Mouse (Mus musculus): ENCODE measurements around the gene Kars. TPM values are rescaled to one million over a fixed set of nuclear protein-coding genes. Genes with fewer than 3 reads are reported as not detected.
A peak's percentile ranks its signal among the peaks of the same experiment; 100 is the strongest.

Kars gene
- polyA plus RNA-seq, 1 experiment from 2014 or later: 260 TPM

GRCm38 (mm10) chr8:111961330-111961729, 49.8 kb downstream of the Kars start:
- Histone ChIP-seq H3K9me3 (ENCODE audit: control insufficient read depth, low read length) (no peaks in the 10 kb centered on the region), H3K27ac (ENCODE audit: low read depth, low read length) (no peak overlapping the region), H3K27me3 (ENCODE audit: control insufficient read depth, insufficient read depth, low read length) (no peaks in the 10 kb centered on the region), H3K9ac (ENCODE audit: low read depth, low read length) (no peak overlapping the region), H3K36me3 (ENCODE audit: control insufficient read depth, insufficient read depth, low read length) (peaks cover 11% of the 10 kb centered on the region; the same call in 1 of the 2 replicates), H3K4me1 (ENCODE audit: control insufficient read depth, insufficient read depth, low read length) (no peaks in the 10 kb centered on the region), H3K4me2 (replicated peaks; ENCODE audit: low read depth, low read length) (no peak overlapping the region), H3K4me3 (ENCODE audit: low read length) (no peak overlapping the region)
- 84% methylated on average over 3 of the region's 3 CpGs for WGBS
- ATAC-seq (ENCODE audit: low FRiP score, low TSS enrichment): 0 out of 2 replicates have a peak, but pooled peaks have one; percentile 39

- Histone ChIP-seq H3K4me1 (ENCODE audit: control insufficient read depth, insufficient read depth, low read length) (no peaks in the 10 kb centered on the region), H3K27me3 (ENCODE audit: control insufficient read depth, insufficient read depth, low read length) (no peaks in the 10 kb centered on the region), H3K9me3 (ENCODE audit: control insufficient read depth, low read length) (no peaks in the 10 kb centered on the region), H3K4me3 (ENCODE audit: low read length) (no peak overlapping the region), H3K27ac (ENCODE audit: low read depth, low read length) (no peak overlapping the region), H3K36me3 (ENCODE audit: control insufficient read depth, insufficient read depth, low read length) (peaks cover 12% of the 10 kb centered on the region; the same call in 1 of the 2 replicates), H3K9ac (ENCODE audit: low read depth, low read length) (no peak overlapping the region), H3K4me2 (replicated peaks; ENCODE audit: low read depth, low read length) (no peak overlapping the region)
- WGBS: 74% methylated on average over 15 of the region's 15 CpGs
- no peak for ATAC-seq (ENCODE audit: low FRiP score, low TSS enrichment)
These were observed 50.4 kb downstream of the Kars start for GRCm38 (mm10) chr8:111960591-111961321.

GRCm38 (mm10) chr8:111957231-111957630, 53.9 kb downstream of the Kars start:
- Histone ChIP-seq H3K4me1 (ENCODE audit: control insufficient read depth, insufficient read depth, low read length) (no peaks in the 10 kb centered on the region), H3K27ac (ENCODE audit: low read depth, low read length) (no peak overlapping the region), H3K9ac (ENCODE audit: low read depth, low read length) (no peak overlapping the region), H3K27me3 (ENCODE audit: control insufficient read depth, insufficient read depth, low read length) (no peaks in the 10 kb centered on the region), H3K4me3 (ENCODE audit: low read length) (no peak overlapping the region), H3K4me2 (replicated peaks; ENCODE audit: low read depth, low read length) (no peak overlapping the region), H3K36me3 (ENCODE audit: control insufficient read depth, insufficient read depth, low read length) (peaks cover 31% of the 10 kb centered on the region), H3K9me3 (ENCODE audit: control insufficient read depth, low read length) (no peaks in the 10 kb centered on the region)
- WGBS: 96% methylated on average over 2 of the region's 2 CpGs
- ATAC-seq (ENCODE audit: low FRiP score, low TSS enrichment): no peak

GRCm38 (mm10) chr8:111955879-111956278, 55.2 kb downstream of the Kars start:
- no peak for ATAC-seq (ENCODE audit: low FRiP score, low TSS enrichment)

GRCm38 (mm10) chr8:111954844-111955594, 56.1 kb downstream of the Kars start:
- H3K4me2 ChIP-seq (replicated peaks; ENCODE audit: low read depth, low read length): no peak overlapping the region
- H3K4me1 ChIP-seq (ENCODE audit: control insufficient read depth, insufficient read depth, low read length): no peaks in the 10 kb centered on the region
- H3K27ac ChIP-seq (ENCODE audit: low read depth, low read length): no peak overlapping the region
- H3K27me3 ChIP-seq (ENCODE audit: control insufficient read depth, insufficient read depth, low read length): no peaks in the 10 kb centered on the region
- H3K36me3 ChIP-seq (ENCODE audit: control insufficient read depth, insufficient read depth, low read length): peaks cover 38% of the 10 kb centered on the region
- 89% methylated on average over 4 of the region's 4 CpGs for WGBS
- no peaks in the 10 kb centered on the region for H3K9me3 ChIP-seq (ENCODE audit: control insufficient read depth, low read length)
- no peak overlapping the region for H3K9ac ChIP-seq (ENCODE audit: low read depth, low read length)
- ATAC-seq (ENCODE audit: low FRiP score, low TSS enrichment): no peak
- no peak overlapping the region for H3K4me3 ChIP-seq (ENCODE audit: low read length)

More at GRCm38 (mm10) chr8:111955879-111956278, 55.2 kb downstream of the Kars start:
- H3K9ac ChIP-seq (ENCODE audit: low read depth, low read length): no peak overlapping the region
- no peaks in the 10 kb centered on the region for H3K9me3 ChIP-seq (ENCODE audit: control insufficient read depth, low read length)
- no peak overlapping the region for H3K4me2 ChIP-seq (replicated peaks; ENCODE audit: low read depth, low read length)
- H3K27ac ChIP-seq (ENCODE audit: low read depth, low read length): no peak overlapping the region
- no peaks in the 10 kb centered on the region for H3K4me1 ChIP-seq (ENCODE audit: control insufficient read depth, insufficient read depth, low read length)
- H3K27me3 ChIP-seq (ENCODE audit: control insufficient read depth, insufficient read depth, low read length): no peaks in the 10 kb centered on the region
- no peak overlapping the region for H3K4me3 ChIP-seq (ENCODE audit: low read length)
- peaks cover 38% of the 10 kb centered on the region for H3K36me3 ChIP-seq (ENCODE audit: control insufficient read depth, insufficient read depth, low read length)
- 89% methylated on average over 5 of the region's 5 CpGs for WGBS

- no peak overlapping the region for H3K9ac ChIP-seq (ENCODE audit: low read depth, low read length)
- H3K4me2 ChIP-seq (replicated peaks; ENCODE audit: low read depth, low read length): no peak overlapping the region
- 94% methylated on average over 5 of the region's 5 CpGs for WGBS
- ATAC-seq (ENCODE audit: low FRiP score, low TSS enrichment): no peak
- no peak overlapping the region for H3K4me3 ChIP-seq (ENCODE audit: low read length)
- no peaks in the 10 kb centered on the region for H3K9me3 ChIP-seq (ENCODE audit: control insufficient read depth, low read length)
- H3K4me1 ChIP-seq (ENCODE audit: control insufficient read depth, insufficient read depth, low read length): no peaks in the 10 kb centered on the region
- H3K27ac ChIP-seq (ENCODE audit: low read depth, low read length): no peak overlapping the region
- H3K27me3 ChIP-seq (ENCODE audit: control insufficient read depth, insufficient read depth, low read length): no peaks in the 10 kb centered on the region
- peaks cover 43% of the 10 kb centered on the region for H3K36me3 ChIP-seq (ENCODE audit: control insufficient read depth, insufficient read depth, low read length)
These were observed 59.2 kb downstream of the Kars start for GRCm38 (mm10) chr8:111951936-111952335.

- ATAC-seq (ENCODE audit: low FRiP score, low TSS enrichment): no peak
- Histone ChIP-seq H3K27ac (ENCODE audit: low read depth, low read length) (no peak overlapping the region), H3K4me1 (ENCODE audit: control insufficient read depth, insufficient read depth, low read length) (no peaks in the 10 kb centered on the region), H3K9ac (ENCODE audit: low read depth, low read length) (no peak overlapping the region), H3K4me3 (ENCODE audit: low read length) (no peak overlapping the region), H3K9me3 (ENCODE audit: control insufficient read depth, low read length) (no peaks in the 10 kb centered on the region), H3K36me3 (ENCODE audit: control insufficient read depth, insufficient read depth, low read length) (peaks cover 44% of the 10 kb centered on the region), H3K4me2 (replicated peaks; ENCODE audit: low read depth, low read length) (no peak overlapping the region), H3K27me3 (ENCODE audit: control insufficient read depth, insufficient read depth, low read length) (no peaks in the 10 kb centered on the region)
- 95% methylated on average over 7 of the region's 7 CpGs for WGBS
These were observed 59.8 kb downstream of the Kars start for GRCm38 (mm10) chr8:111951317-111951716.

GRCm38 (mm10) chr8:111950846-111951245, 60.3 kb downstream of the Kars start:
- Histone ChIP-seq H3K27me3 (ENCODE audit: control insufficient read depth, insufficient read depth, low read length) (no peaks in the 10 kb centered on the region), H3K4me3 (ENCODE audit: low read length) (no peak overlapping the region), H3K27ac (ENCODE audit: low read depth, low read length) (no peak overlapping the region), H3K4me2 (replicated peaks; ENCODE audit: low read depth, low read length) (no peak overlapping the region), H3K9ac (ENCODE audit: low read depth, low read length) (no peak overlapping the region), H3K36me3 (ENCODE audit: control insufficient read depth, insufficient read depth, low read length) (peaks cover 47% of the 10 kb centered on the region), H3K9me3 (ENCODE audit: control insufficient read depth, low read length) (no peaks in the 10 kb centered on the region), H3K4me1 (ENCODE audit: control insufficient read depth, insufficient read depth, low read length) (no peaks in the 10 kb centered on the region)
- ATAC-seq (ENCODE audit: low FRiP score, low TSS enrichment): no peak
- WGBS: 88% methylated on average over 3 of the region's 3 CpGs

GRCm38 (mm10) chr8:111947954-111948353, 63.2 kb downstream of the Kars start:
- no peak overlapping the region for H3K9ac ChIP-seq (ENCODE audit: low read depth, low read length)
- H3K4me1 ChIP-seq (ENCODE audit: control insufficient read depth, insufficient read depth, low read length): no peaks in the 10 kb centered on the region
- WGBS: 88% methylated on average over 8 of the region's 8 CpGs
- H3K36me3 ChIP-seq (ENCODE audit: control insufficient read depth, insufficient read depth, low read length): peaks cover 54% of the 10 kb centered on the region
- H3K9me3 ChIP-seq (ENCODE audit: control insufficient read depth, low read length): no peaks in the 10 kb centered on the region
- no peak overlapping the region for H3K4me2 ChIP-seq (replicated peaks; ENCODE audit: low read depth, low read length)
- H3K27me3 ChIP-seq (ENCODE audit: control insufficient read depth, insufficient read depth, low read length): no peaks in the 10 kb centered on the region
- ATAC-seq (ENCODE audit: low FRiP score, low TSS enrichment): no peak
- no peak overlapping the region for H3K4me3 ChIP-seq (ENCODE audit: low read length)
- H3K27ac ChIP-seq (ENCODE audit: low read depth, low read length): no peak overlapping the region
